Mouse (Mus musculus): Measurements from ENCODE around the gene Rgl2.

DNA sequence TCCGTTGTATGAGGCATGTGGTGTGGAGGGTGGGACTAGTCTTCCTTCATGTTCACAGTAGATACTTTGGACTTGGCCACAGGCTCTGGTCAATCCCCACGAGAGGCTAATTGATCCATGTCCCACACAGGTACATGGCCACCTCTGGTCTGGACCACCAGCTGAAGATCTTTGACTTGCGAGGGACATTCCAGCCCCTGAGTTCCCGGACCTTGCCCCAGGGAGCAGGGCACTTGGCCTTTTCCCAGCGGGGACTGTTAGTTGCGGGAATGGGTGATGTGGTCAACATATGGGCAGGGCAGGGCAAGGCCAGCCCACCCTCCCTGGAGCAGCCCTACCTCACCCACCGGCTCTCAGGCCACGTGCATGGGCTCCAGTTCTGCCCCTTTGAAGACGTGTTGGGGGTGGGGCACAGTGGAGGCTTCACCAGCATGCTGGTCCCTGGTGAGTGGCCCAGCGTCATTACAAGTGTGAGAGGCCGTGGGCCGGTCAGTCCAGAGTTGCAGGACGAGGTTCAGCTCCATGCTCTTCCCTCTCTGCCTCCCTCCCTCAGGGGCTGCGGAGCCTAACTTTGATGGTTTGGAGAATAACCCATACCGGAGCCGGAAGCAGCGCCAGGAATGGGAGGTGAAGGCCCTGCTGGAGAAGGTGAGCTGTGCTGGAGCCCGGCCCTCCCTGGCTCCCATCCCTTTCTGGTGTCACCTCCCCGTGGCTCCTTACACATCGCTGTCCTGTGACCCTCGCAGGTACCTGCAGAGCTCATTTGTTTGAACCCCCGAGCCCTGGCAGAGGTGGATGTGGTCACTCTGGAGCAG, 19.0 kb downstream of the Rgl2 start:
- TF ChIP-seq GATA1 (IDR thresholded peaks at IDR 0.05; ENCODE audit: borderline replicate concordance, low read length) (no peak), FLI1 (IDR thresholded peaks at IDR 0.05; ENCODE audit: low read length) (no peak)
